Mouse (Mus musculus) forebrain, embryonic 16.5 days (tissue): Measurements from ENCODE around the gene Gm45753. TPM values are rescaled to one million over a fixed set of nuclear protein-coding genes. Genes with fewer than 3 reads are reported as not detected.

Experiments
- ATAC-seq: fragments of 200-750 bp; cut with Nextera tagmentation; 2 replicates; pipeline ENCODE4 v1.8.0; 2017; ENCODE audit warnings: mild to moderate bottlenecking, moderate library complexity
- H3K27ac ChIP-seq: fragments of 300-500 bp; sonication (generic); 2 replicates; pipeline ENCODE4 v1.5.1; 2014; ENCODE audit warnings: low read length, control low read depth
- H3K27me3 ChIP-seq: fragments of 300-500 bp; sonication (generic); replicated peaks from 2 replicates; pipeline ENCODE4 v1.6.1; 2014; ENCODE audit warnings: low read length; ENCODE audit not compliant: control insufficient read depth, insufficient read depth
- H3K36me3 ChIP-seq: fragments of 300-500 bp; sonication (generic); 2 replicates; pipeline ENCODE4 v1.6.1; 2014; ENCODE audit not compliant: control insufficient read depth, insufficient read depth
- H3K4me1 ChIP-seq: fragments of 300-500 bp; sonication (generic); replicated peaks from 2 replicates; pipeline ENCODE4 v1.6.1; 2014; ENCODE audit warnings: low read length; ENCODE audit not compliant: control insufficient read depth, insufficient read depth
- H3K4me2 ChIP-seq: fragments of 300-500 bp; sonication (generic); 2 replicates; pipeline ENCODE4 v1.6.1; 2014; ENCODE audit warnings: mild to moderate bottlenecking, low read length, control low read depth
- H3K4me3 ChIP-seq: fragments of 300-500 bp; sonication (generic); replicated peaks from 2 replicates; pipeline ENCODE4 v1.5.1; 2014; ENCODE audit warnings: mild to moderate bottlenecking, low read length, control low read depth
- H3K9ac ChIP-seq: fragments of 300-500 bp; sonication (generic); replicated peaks from 2 replicates; pipeline ENCODE4 v1.6.1; 2014; ENCODE audit warnings: low read depth, low read length, control low read depth
- H3K9me3 ChIP-seq: fragments of 300-500 bp; sonication (generic); 2 replicates; pipeline ENCODE4 v1.6.1; 2016; ENCODE audit warnings: low read length; ENCODE audit not compliant: control insufficient read depth
- WGBS: fragments of 180-500 bp; shearing (Covaris S2); extraction: QIAGEN DNeasy Blood & Tissue Kit; methylation state at CpG from one replicate; pipeline ENCODE4 v1.1.7; 2014; 5-methylcytosine and 5-hydroxymethylcytosine counted together
- polyA plus RNA-seq: library from polyadenylated mRNA; unstranded; fragments of >200 nt; fragmentation: Nextera tagmentation; extraction: Ambion mirVana; gene quantifications from 2 replicates; pipeline ENCODE4 v1.2.1, GENCODE M21; 2015

Gm45753 gene
- polyA plus RNA-seq, 1 experiment from 2014 or later: not detected

DNA sequence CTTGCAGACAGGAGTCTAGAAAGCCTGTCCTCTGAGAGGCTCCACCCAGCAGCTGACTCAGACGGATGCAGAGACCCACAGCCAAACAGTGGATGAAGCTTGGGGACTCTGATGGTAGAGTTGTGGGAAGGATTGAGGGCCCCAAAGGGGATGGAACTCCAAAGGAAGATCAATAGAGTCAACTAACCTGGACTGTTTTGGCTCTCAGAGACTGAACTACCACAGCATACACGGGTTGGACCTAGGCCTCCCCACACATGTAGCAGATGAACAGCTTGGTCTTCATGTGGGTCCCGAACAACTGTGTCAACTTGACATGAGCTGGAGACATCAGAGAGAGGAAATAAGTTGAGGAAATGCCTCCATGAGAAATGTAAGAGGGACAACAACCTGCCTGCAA, 45.4 kb downstream of the Gm45753 start:
- no peak for ATAC-seq
- Histone ChIP-seq H3K4me3 (no peak overlapping the region), H3K27me3 (no peaks in the 10 kb centered on the region), H3K9me3 (no peaks in the 10 kb centered on the region), H3K27ac (no peak overlapping the region), H3K4me1 (no peaks in the 10 kb centered on the region), H3K9ac (no peak overlapping the region), H3K36me3 (no peaks in the 10 kb centered on the region), H3K4me2 (no peak overlapping the region)
- 86% methylated on average over 3 of the region's 3 CpGs for WGBS

DNA sequence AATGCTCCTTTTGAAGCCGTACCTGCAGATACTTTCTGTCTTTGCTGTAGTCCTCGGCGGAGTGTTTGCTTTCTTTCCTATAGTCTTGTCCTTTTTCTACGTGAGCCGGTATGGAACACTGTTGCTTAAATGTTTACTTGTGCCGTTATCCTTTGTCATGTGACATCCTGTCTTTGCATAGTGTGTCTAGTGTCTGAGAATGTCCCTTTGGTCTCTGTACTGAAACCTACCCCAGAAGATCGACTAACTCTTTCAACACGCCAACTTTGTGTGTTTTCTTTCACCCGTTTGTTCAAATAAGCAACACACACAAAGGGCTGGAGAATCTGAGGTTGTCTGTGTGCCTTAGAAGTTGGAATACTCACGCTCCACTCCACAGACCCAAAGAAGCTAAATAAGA, 46.3 kb downstream of the Gm45753 start, which contains the start of gene F11:
F11 (minus strand) TSS at position 112 of the 400 bp plus-strand sequence.
- Histone ChIP-seq H3K4me1 (no peaks in the 10 kb centered on the region), H3K9ac (no peak within 1 kb of the TSS), H3K4me2 (no peak within 1 kb of the TSS), H3K36me3 (no peaks in the 10 kb centered on the region), H3K4me3 (no peak within 1 kb of the TSS), H3K9me3 (no peaks in the 10 kb centered on the region), H3K27ac (no peak within 1 kb of the TSS), H3K27me3 (no peaks in the 10 kb centered on the region)
- WGBS: 92% methylated on average over 10 of the region's 10 CpGs
- no peak for ATAC-seq

DNA sequence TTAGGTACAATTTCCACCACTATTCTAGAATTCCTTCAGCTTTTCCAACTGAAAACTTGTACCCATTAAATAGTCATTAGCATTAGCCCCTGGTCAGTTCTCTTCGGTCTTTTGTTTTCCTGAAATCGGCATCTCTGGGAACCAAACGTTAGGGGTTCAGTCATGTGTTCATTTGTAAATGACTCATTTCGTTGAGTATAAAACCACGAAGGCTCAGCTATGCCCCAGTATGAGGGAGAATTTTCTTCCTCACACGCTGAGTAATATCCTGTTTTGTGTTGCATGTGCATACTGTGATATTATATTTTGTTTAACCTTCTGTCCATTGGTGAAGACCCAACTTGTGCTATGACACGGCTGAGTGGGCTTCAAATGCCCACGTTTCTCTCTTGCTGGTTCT, 49.8 kb downstream of the Gm45753 start:
- 75% methylated on average over 8 of the region's 8 CpGs for whole genome bisulfite sequencing
- no peaks in the 10 kb centered on the region for H3K36me3 ChIP-seq
- ATAC-seq: no peak

DNA sequence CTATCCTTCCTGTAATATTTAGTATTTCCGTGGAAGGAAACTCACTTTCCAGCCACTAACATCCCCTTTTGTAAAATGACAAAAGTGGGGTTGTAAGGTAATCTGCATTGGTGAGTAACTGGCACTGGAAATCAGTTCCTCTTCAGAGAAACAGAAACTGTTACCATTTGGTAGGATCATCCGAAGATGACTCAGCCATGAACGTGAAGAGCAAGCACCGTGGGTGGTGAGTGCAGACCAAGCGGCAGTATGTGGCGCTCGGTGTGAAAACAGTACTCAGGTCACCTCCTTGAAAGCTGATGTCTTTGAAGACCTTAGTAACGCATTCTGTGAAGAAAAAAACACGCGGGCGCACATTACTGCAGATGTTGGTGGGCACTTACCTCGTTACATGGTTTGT, 53.2 kb downstream of the Gm45753 start:
- no peaks in the 10 kb centered on the region for H3K4me1 ChIP-seq
- no peak overlapping the region for H3K4me2 ChIP-seq
- no peak overlapping the region for H3K27ac ChIP-seq
- no peaks in the 10 kb centered on the region for H3K27me3 ChIP-seq
- ATAC-seq: no peak
- H3K9ac ChIP-seq: no peak overlapping the region
- no peaks in the 10 kb centered on the region for H3K9me3 ChIP-seq
- H3K4me3 ChIP-seq: no peak overlapping the region
- WGBS: 85% methylated on average over 12 of the region's 12 CpGs
- no peaks in the 10 kb centered on the region for H3K36me3 ChIP-seq

More for the DNA sequence above, 49.8 kb downstream of the Gm45753 start:
- no peaks in the 10 kb centered on the region for H3K27me3 ChIP-seq
- no peak overlapping the region for H3K27ac ChIP-seq
- H3K4me2 ChIP-seq: no peak overlapping the region
- no peak overlapping the region for H3K4me3 ChIP-seq
- H3K4me1 ChIP-seq: no peaks in the 10 kb centered on the region
- H3K9me3 ChIP-seq: no peaks in the 10 kb centered on the region
- no peak overlapping the region for H3K9ac ChIP-seq

DNA sequence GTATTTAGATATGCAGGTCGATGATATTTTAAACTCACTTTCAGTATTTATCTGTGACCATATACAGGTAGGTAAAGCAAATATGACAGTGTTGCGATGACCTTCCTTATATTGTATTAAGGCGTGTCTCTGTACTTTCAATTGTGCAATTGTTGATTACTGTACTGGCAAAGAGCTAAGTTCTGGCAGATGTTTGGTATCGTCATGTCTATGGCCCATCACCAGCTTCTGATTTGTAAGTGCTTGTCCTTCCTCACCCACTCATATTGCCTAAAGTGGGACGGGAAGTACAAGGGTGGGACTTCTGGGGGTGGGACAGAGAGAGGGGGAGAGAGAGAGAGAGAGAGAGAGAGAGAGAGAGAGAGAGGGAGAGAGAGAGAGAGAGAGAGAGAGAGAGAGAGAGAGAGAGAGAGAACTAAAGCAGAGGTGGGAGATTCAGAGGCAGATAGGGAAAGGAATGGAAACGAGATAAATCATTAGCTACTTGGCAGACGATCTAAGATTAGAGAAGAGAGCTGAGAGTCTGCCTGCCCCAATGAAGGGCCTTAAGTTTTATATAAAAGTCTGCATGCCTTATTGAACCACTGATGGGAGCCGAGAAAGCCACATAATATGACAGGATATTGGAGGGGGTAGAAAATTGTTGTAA, 53.9 kb downstream of the Gm45753 start:
- no peak for ATAC-seq

DNA sequence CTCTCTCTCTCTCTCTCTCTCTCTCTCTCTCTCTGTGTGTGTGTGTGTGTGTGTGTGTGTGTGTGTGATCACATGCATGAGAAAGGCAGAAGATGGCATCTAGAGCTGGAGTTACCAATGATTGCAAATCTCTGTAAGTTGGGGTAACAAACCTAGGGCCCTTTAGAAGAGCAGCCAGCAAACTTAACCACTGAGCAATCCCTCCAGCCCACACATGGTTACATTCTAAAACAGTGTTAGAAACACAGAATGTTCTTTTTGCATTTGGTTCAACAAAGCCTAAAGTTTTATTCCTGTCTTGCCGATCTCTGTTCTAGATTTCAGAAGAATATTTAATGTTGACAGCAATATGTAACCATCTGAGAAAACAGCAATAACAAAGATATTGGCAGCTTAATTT, 54.7 kb downstream of the Gm45753 start:
- no peak overlapping the region for H3K4me3 ChIP-seq
- H3K9ac ChIP-seq: no peak overlapping the region
- no peaks in the 10 kb centered on the region for H3K4me1 ChIP-seq
- H3K36me3 ChIP-seq: no peaks in the 10 kb centered on the region
- no peaks in the 10 kb centered on the region for H3K27me3 ChIP-seq
- H3K27ac ChIP-seq: no peak overlapping the region
- no peak overlapping the region for H3K4me2 ChIP-seq
- no peaks in the 10 kb centered on the region for H3K9me3 ChIP-seq
- 90% methylated on average over 1 of the region's 1 CpGs for WGBS
- ATAC-seq: no peak

More for the DNA sequence above, 53.9 kb downstream of the Gm45753 start:
- no peaks in the 10 kb centered on the region for H3K27me3 ChIP-seq
- no peaks in the 10 kb centered on the region for H3K4me1 ChIP-seq
- no peak overlapping the region for H3K4me3 ChIP-seq
- H3K36me3 ChIP-seq: no peaks in the 10 kb centered on the region
- WGBS: 82% methylated on average over 8 of the region's 8 CpGs
- H3K27ac ChIP-seq: no peak overlapping the region
- no peak overlapping the region for H3K9ac ChIP-seq
- no peak overlapping the region for H3K4me2 ChIP-seq
- H3K9me3 ChIP-seq: no peaks in the 10 kb centered on the region

DNA sequence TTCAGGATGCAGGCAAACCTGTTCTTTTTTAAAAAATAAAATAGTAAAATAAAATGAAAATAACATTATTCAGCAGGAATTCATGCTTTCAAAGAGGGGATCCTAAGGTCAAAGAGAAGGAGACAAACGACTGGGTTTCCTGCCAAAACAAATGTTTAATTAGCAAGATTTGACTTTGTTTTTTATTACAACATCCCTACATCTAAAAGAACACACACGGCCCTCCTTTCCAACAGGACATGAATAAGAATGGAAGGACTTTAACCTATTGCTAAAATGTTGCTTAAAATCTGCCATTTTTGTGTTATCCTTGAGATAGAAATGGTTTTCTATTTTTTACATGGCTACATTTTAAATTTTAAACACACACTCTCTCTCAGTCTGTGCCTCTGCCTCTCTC, 55.2 kb downstream of the Gm45753 start:
- H3K27ac ChIP-seq: no peak overlapping the region
- no peaks in the 10 kb centered on the region for H3K27me3 ChIP-seq
- H3K4me2 ChIP-seq: no peak overlapping the region
- no peaks in the 10 kb centered on the region for H3K9me3 ChIP-seq
- ATAC-seq: no peak
- 36% methylated on average over 2 of the region's 2 CpGs for WGBS
- H3K4me1 ChIP-seq: no peaks in the 10 kb centered on the region
- no peak overlapping the region for H3K9ac ChIP-seq
- no peak overlapping the region for H3K4me3 ChIP-seq
- no peaks in the 10 kb centered on the region for H3K36me3 ChIP-seq

DNA sequence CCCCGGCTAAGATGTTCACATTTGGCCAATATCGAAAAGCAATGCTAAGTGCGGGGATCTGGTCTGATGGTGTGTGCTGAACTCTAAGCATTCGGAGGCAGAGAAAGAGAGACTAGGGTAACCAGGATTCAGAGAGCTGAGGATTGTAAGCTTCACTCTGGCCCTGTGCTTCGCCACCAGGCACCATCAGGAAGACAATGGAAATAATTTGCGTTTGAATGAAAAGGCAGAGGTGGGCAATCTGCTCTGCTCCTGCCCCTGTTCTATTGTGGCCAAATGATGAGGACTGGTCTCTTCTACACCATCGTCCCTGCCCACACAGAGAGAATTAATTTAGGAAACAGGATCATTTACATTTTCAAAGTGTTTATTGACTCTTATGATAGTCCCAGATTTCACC, 62.0 kb downstream of the Gm45753 start:
- Histone ChIP-seq H3K9me3 (no peaks in the 10 kb centered on the region), H3K27ac (no peak overlapping the region), H3K27me3 (no peaks in the 10 kb centered on the region), H3K36me3 (no peaks in the 10 kb centered on the region), H3K4me3 (no peak overlapping the region), H3K4me1 (no peaks in the 10 kb centered on the region), H3K9ac (no peak overlapping the region), H3K4me2 (no peak overlapping the region)
- WGBS: 30% methylated on average over 7 of the region's 7 CpGs
- ATAC-seq: no peak

DNA sequence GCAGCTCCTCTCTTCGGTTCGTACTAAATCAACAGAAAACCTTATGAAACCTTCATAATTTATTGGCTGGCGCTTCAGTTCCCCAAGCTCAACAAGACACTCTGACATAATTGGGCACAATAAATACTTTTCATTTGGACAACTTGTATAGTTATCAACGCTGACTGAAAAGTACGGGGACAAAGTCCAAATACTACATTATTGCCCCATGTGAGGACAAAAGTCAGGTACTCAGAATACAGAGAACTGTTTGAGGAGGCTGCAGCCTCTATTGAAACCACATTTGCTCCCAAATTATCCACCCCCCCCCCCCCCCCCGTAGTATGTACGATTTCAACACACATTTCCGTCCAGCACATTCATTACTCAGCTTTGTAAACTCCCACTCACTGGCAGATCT, 68.9 kb downstream of the Gm45753 start:
- Histone ChIP-seq H3K27me3 (no peaks in the 10 kb centered on the region), H3K9me3 (no peaks in the 10 kb centered on the region), H3K9ac (no peak overlapping the region), H3K4me2 (no peak overlapping the region), H3K36me3 (no peaks in the 10 kb centered on the region), H3K4me1 (peaks cover 4% of the 10 kb centered on the region; the same call in 1 of the 2 replicates), H3K27ac (no peak overlapping the region), H3K4me3 (no peak overlapping the region)
- WGBS: 92% methylated on average over 8 of the region's 8 CpGs
- no peak for ATAC-seq

DNA sequence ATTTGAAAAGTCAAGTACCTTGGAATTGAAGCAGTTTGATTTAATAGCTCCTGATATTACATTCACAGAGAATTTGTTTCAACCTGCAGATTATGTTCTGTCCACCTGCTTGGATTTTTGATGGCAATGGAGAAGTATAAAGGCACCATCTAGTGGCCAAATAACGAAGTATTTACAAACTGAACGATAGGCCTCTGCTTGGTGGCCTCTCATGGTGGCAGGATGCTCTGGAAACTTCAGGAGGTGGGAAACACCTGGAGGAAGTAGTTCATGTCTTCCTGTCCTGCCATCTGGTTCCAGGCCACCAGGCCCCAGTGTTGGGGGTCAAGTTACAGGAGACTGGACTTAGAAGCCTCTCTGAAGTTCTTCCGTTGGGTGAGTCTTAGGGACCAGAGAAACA, 70.0 kb downstream of the Gm45753 start:
- peak; percentile 31 for ATAC-seq
- no peak overlapping the region for H3K9ac ChIP-seq
- 30% methylated on average over 3 of the region's 3 CpGs for WGBS
- H3K36me3 ChIP-seq: no peaks in the 10 kb centered on the region
- H3K4me3 ChIP-seq: no peak overlapping the region
- H3K9me3 ChIP-seq: no peaks in the 10 kb centered on the region
- no peak overlapping the region for H3K27ac ChIP-seq
- H3K27me3 ChIP-seq: no peaks in the 10 kb centered on the region
- peaks cover 4% of the 10 kb centered on the region; the same call in 1 of the 2 replicates for H3K4me1 ChIP-seq
- no peak overlapping the region for H3K4me2 ChIP-seq
